Mouse (Mus musculus): Measurements from ENCODE around the gene Sgcd. TPM values are rescaled to one million over a fixed set of nuclear protein-coding genes. Genes with fewer than 3 reads are reported as not detected.

The Sgcd gene
- polyA plus RNA-seq, 1 experiment from 2014 or later, result 6.9 TPM

GRCm38 (mm10) chr11:46864809-46865208, 1124.0 kb downstream of the Sgcd start:
- Histone ChIP-seq H3K9ac (no peak overlapping the region), H3K27ac (no peak overlapping the region), H3K4me2 (replicated peaks) (no peak overlapping the region), H3K36me3 (no peaks in the 10 kb centered on the region), H3K9me3 (replicated peaks) (no peaks in the 10 kb centered on the region), H3K4me1 (no peaks in the 10 kb centered on the region), H3K27me3 (no peaks in the 10 kb centered on the region), H3K4me3 (no peak overlapping the region)
- ATAC-seq (ENCODE audit: low FRiP score), result no peak
- 71% methylated on average over 1 of the region's 1 CpGs for WGBS

- Histone ChIP-seq H3K4me2 (replicated peaks) (no peak overlapping the region), H3K36me3 (no peaks in the 10 kb centered on the region), H3K27ac (no peak overlapping the region), H3K4me3 (no peak overlapping the region), H3K9ac (no peak overlapping the region), H3K27me3 (no peaks in the 10 kb centered on the region), H3K9me3 (replicated peaks) (no peaks in the 10 kb centered on the region), H3K4me1 (no peaks in the 10 kb centered on the region)
- peak; percentile 63; the same call in 1 of the 2 replicates for ATAC-seq (ENCODE audit: low FRiP score)
- 34% methylated on average over 8 of the region's 8 CpGs for WGBS
Observed at GRCm38 (mm10) chr11:46848221-46848971, 1140.4 kb downstream of the Sgcd start.

GRCm38 (mm10) chr11:46847827-46848220, 1140.9 kb downstream of the Sgcd start:
- Histone ChIP-seq H3K36me3 (no peaks in the 10 kb centered on the region), H3K27ac (no peak overlapping the region), H3K4me2 (replicated peaks) (no peak overlapping the region), H3K9me3 (replicated peaks) (no peaks in the 10 kb centered on the region), H3K4me3 (no peak overlapping the region), H3K9ac (no peak overlapping the region), H3K4me1 (no peaks in the 10 kb centered on the region), H3K27me3 (no peaks in the 10 kb centered on the region)
- no peak for ATAC-seq (ENCODE audit: low FRiP score)
- 42% methylated on average over 3 of the region's 3 CpGs for WGBS

- WGBS, result 49% methylated on average over 1 of the region's 1 CpGs
- H3K27me3 ChIP-seq, result no peaks in the 10 kb centered on the region
- H3K9ac ChIP-seq, result no peak overlapping the region
- H3K4me2 ChIP-seq (replicated peaks), result no peak overlapping the region
- no peaks in the 10 kb centered on the region for H3K36me3 ChIP-seq
- no peak overlapping the region for H3K27ac ChIP-seq
- H3K4me3 ChIP-seq, result no peak overlapping the region
- no peaks in the 10 kb centered on the region for H3K4me1 ChIP-seq
- H3K9me3 ChIP-seq (replicated peaks), result no peaks in the 10 kb centered on the region
- ATAC-seq (ENCODE audit: low FRiP score), result no peak
Observed at GRCm38 (mm10) chr11:46846661-46847060, 1142.1 kb downstream of the Sgcd start.
